Mouse (Mus musculus) cerebellum, adult 2 months (tissue): ENCODE measurements around the gene Rabgap1l.

Experiments
- CTCF ChIP-seq: fragments of 200-500 bp; IDR thresholded peaks from 2 replicates; pipeline ENCODE4 v1.5.1; 2011; ENCODE audit warnings: low read depth, mild to moderate bottlenecking, control low read depth, low read length, moderate library complexity, borderline replicate concordance; ENCODE audit not compliant: insufficient read depth
- POLR2A ChIP-seq: fragments of 200-500 bp; IDR thresholded peaks from 2 replicates; pipeline ENCODE4 v1.6.1; 2011; ENCODE audit warnings: low read length, control low read depth, borderline replicate concordance; ENCODE audit not compliant: insufficient read depth

GRCm38 (mm10) chr1:160251388-160252007, 541.5 kb downstream of the Rabgap1l start:
- no peak for TF ChIP-seq POLR2A
- TF ChIP-seq CTCF, result no peak
